Mouse (Mus musculus): ENCODE results near the gene Dph5. TPM values are rescaled to one million over a fixed set of nuclear protein-coding genes. Genes with fewer than 3 reads are reported as not detected.

Gene Dph5
- total and polyA plus RNA-seq, 3 experiments: 37.0 to 70.0 (median 55.1) TPM

- H3K4me2 ChIP-seq (ENCODE audit: insufficient read depth, low read depth, poor library complexity, severe bottlenecking): no peak overlapping the region
- no peak for DNase-seq (ENCODE audit: extremely low read depth)
- in situ Hi-C loops (cut with MboI; ENCODE audit: low pct_ligation_motif_present, low pct_unique_long_range_greater_than_20kb, low sequenced_read_pairs): no loop called here
- dilution Hi-C loops (cut with MboI; ENCODE audit: extremely low pct_ligation_motif_present, extremely low pct_unique_long_range_greater_than_20kb, low sequenced_read_pairs): no loop called here
- H3K9ac ChIP-seq (ENCODE audit: insufficient read depth, low read depth): no peak overlapping the region
- H3K79me2 ChIP-seq (replicated peaks; ENCODE audit: control insufficient read depth, extremely low read depth, insufficient read depth, poor library complexity, severe bottlenecking): no peaks in the 10 kb centered on the region
- peaks cover 32 to 57% of the 10 kb centered on the region in 2 experiments for H3K36me3 ChIP-seq (replicated peaks in 1 of 2; ENCODE audit: control insufficient read depth in 1 of 2, insufficient read depth in 1 of 2, low read length in 1 of 2)
- H3K27me3 ChIP-seq (replicated peaks): no peaks in the 10 kb centered on the region
- H3K4me3 ChIP-seq (replicated peaks in 1 of 3; ENCODE audit: low read depth in 2 of 3, low read length in 2 of 3, poor library complexity in 1 of 3): no peak overlapping the region
- TF ChIP-seq MAX (IDR thresholded peaks at IDR 0.05; ENCODE audit: low read length) (no peak), MEF2A (IDR thresholded peaks at IDR 0.05; ENCODE audit: borderline replicate concordance, low read depth, low read length) (no peak), EP300 (IDR thresholded peaks at IDR 0.05; ENCODE audit: low read length) (no peak), PAX5 (IDR thresholded peaks at IDR 0.05; ENCODE audit: low read length) (no peak), JUN (IDR thresholded peaks at IDR 0.05; ENCODE audit: insufficient read depth, low read depth, low read length) (no peak), HCFC1 (IDR thresholded peaks at IDR 0.05; ENCODE audit: low read depth, low read length) (no peak), ZNF384 (IDR thresholded peaks at IDR 0.05; ENCODE audit: low read depth, low read length) (no peak), TBP (conservative IDR thresholded peaks at IDR 0.05; ENCODE audit: low read depth, low read length) (no peak), UBTF (IDR thresholded peaks at IDR 0.05; ENCODE audit: low read depth, low read length) (no peak), ETS1 (conservative IDR thresholded peaks at IDR 0.05; ENCODE audit: low read depth, low read length) (no peak), USF1 (IDR thresholded peaks at IDR 0.05; ENCODE audit: low read depth, low read length) (no peak), USF2 (conservative IDR thresholded peaks at IDR 0.05; ENCODE audit: low read depth, low read length) (no peak), MXI1 (IDR thresholded peaks at IDR 0.05; ENCODE audit: low read depth, low read length) (no peak), POLR2AphosphoS2 (IDR thresholded peaks at IDR 0.05; ENCODE audit: low read depth, low read length) (no peak), JUND (conservative IDR thresholded peaks at IDR 0.05; ENCODE audit: low read depth, low read length) (no peak), MAZ (IDR thresholded peaks at IDR 0.05; ENCODE audit: low read depth, low read length) (no peak), RCOR1 (conservative IDR thresholded peaks at IDR 0.05; ENCODE audit: low read depth, low read length) (no peak), KAT2A (IDR thresholded peaks at IDR 0.05; ENCODE audit: insufficient replicate concordance, low read length) (no peak)
- no peak overlapping the region for H3K27ac ChIP-seq (ENCODE audit: insufficient read depth, low read depth)
- no peaks in the 10 kb centered on the region for H3K9me3 ChIP-seq (replicated peaks; ENCODE audit: low read length)
- H3K4me1 ChIP-seq (ENCODE audit: control insufficient read depth in 1 of 2, insufficient read depth in 2 of 2): no peaks in the 10 kb centered on the region
Measured at GRCm38 (mm10) chr3:115924401-115925190, 37.0 kb downstream of the Dph5 start.

- no peaks in the 10 kb centered on the region for H3K27me3 ChIP-seq (replicated peaks)
- peaks cover 35 to 74% of the 10 kb centered on the region in 2 experiments for H3K36me3 ChIP-seq (replicated peaks in 1 of 2; ENCODE audit: control insufficient read depth in 1 of 2, insufficient read depth in 1 of 2, low read length in 1 of 2)
- H3K27ac ChIP-seq (ENCODE audit: insufficient read depth, low read depth): no peak overlapping the region
- no peaks in the 10 kb centered on the region for H3K79me2 ChIP-seq (replicated peaks; ENCODE audit: control insufficient read depth, extremely low read depth, insufficient read depth, poor library complexity, severe bottlenecking)
- DNase-seq (ENCODE audit: extremely low read depth): no peak
- no peak overlapping the region for H3K4me3 ChIP-seq (replicated peaks in 1 of 3; ENCODE audit: low read depth in 2 of 3, low read length in 2 of 3, poor library complexity in 1 of 3)
- no peaks in the 10 kb centered on the region for H3K4me1 ChIP-seq (ENCODE audit: control insufficient read depth in 1 of 2, insufficient read depth in 2 of 2)
- no peaks in the 10 kb centered on the region for H3K9me3 ChIP-seq (replicated peaks; ENCODE audit: low read length)
- dilution Hi-C loops (cut with MboI; ENCODE audit: extremely low pct_ligation_motif_present, extremely low pct_unique_long_range_greater_than_20kb, low sequenced_read_pairs): no loop called here
- H3K9ac ChIP-seq (ENCODE audit: insufficient read depth, low read depth): no peak overlapping the region
- in situ Hi-C loops (cut with MboI; ENCODE audit: low pct_ligation_motif_present, low pct_unique_long_range_greater_than_20kb, low sequenced_read_pairs): no loop called here
- TF ChIP-seq BHLHE40 (IDR thresholded peaks at IDR 0.05; ENCODE audit: low read depth, low read length) (no peak), USF2 (conservative IDR thresholded peaks at IDR 0.05; ENCODE audit: low read depth, low read length) (no peak)
- H3K4me2 ChIP-seq (ENCODE audit: insufficient read depth, low read depth, poor library complexity, severe bottlenecking): no peak overlapping the region
Measured at GRCm38 (mm10) chr3:115926531-115926930, 38.9 kb downstream of the Dph5 start.
